ENCODE assay signal across 15 mouse cellular contexts in genomic region chr13:93782823-93783222, GRCm38 (mm10).
"Had no signal": no experiment of that assay in that cellular context is flagged by ENCODE, and none has a peak within 500 bp of the region (broad histone marks: within the 10 kb centered on the region; RNA-seq: fewer than 3 reads in every experiment).

No protein-coding gene starts in this region.

- H3K9me3 ChIP-seq: liver, embryonic 13.5 days; lung, embryonic 15.5 days; midbrain, embryonic 10.5 days had no signal

- H3K4me2 ChIP-seq: limb, embryonic 12.5 days; liver, embryonic 13.5 days; lung, embryonic 15.5 days had no signal

- DNase-seq: kidney, adult 8-10 months; kidney, postnatal 25 days; liver; liver, embryonic 13.5 days; liver, postnatal 0 days; lung, postnatal 14 days; midbrain, embryonic 14.5 days; right cerebral cortex, adult 18-20 months; right cerebral cortex, postnatal 25 days; thymus, adult 18-20 months; thymus, postnatal 14 days had no signal

- H3K4me3 ChIP-seq: limb, embryonic 12.5 days; liver, embryonic 13.5 days; lung, embryonic 15.5 days; midbrain, embryonic 10.5 days had no signal

- H3K27me3 ChIP-seq: limb, embryonic 12.5 days; liver, embryonic 13.5 days; lung, embryonic 15.5 days had no signal

- H3K27ac ChIP-seq: limb, embryonic 12.5 days; liver, embryonic 13.5 days; lung, embryonic 15.5 days; midbrain, embryonic 10.5 days had no signal

- H3K9ac ChIP-seq: limb, embryonic 12.5 days; liver, embryonic 13.5 days; liver, postnatal 0 days; lung, embryonic 15.5 days had no signal

- ATAC-seq: intestine, postnatal 0 days; liver, postnatal 0 days had no signal

- H3K36me3 ChIP-seq: limb, embryonic 12.5 days; liver, embryonic 13.5 days; lung, embryonic 15.5 days; midbrain, embryonic 10.5 days had no signal

- H3K4me1 ChIP-seq: liver, embryonic 13.5 days; midbrain, embryonic 10.5 days had no signal
